Mouse (Mus musculus): ENCODE results near the gene Gmpr2.

DNA sequence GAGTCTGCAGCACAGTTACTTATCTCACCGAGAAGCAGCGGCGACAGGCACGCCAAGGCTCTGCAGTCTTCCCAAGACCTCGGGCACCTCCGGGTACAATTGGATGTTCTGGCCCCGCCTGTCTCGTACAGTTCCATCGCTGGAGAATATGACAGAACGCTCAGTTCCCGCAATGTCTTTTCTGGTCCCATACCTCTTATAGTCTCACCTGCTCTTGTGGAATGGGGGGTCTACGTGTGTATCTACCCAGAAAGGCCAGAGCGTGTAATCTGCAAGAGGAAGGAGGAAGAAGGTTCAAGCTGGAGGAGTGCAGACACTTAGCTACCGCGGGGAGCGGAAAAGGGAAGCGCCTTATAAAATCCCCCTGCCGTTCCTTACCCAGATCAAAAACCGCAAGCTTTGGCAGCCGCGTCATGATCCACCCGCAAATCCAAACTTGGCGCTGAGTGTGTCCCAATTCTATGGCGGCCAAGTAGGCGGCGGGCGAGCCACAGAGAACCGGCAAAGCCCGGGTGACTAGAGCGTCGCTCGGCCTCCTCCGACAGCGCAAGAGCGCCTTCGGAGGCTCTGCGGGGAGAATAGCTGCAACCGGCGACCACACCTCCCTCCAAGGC, 11.7 kb upstream of the Gmpr2 start, which contains the start of gene Mdp1:
- TF ChIP-seq EP300 (IDR thresholded peaks at IDR 0.05; ENCODE audit: low read depth) = no peak
- TF ChIP-seq CTCF (IDR thresholded peaks at IDR 0.05; ENCODE audit: low read depth) = peak; percentile 26

Data from heart, postnatal 0 days (tissue).